Mouse (Mus musculus) lung, embryonic 16.5 days (tissue): ENCODE data around the gene Palb2. TPM values are rescaled to one million over a fixed set of nuclear protein-coding genes. Genes with fewer than 3 reads are reported as not detected.

Experiments
- polyA plus RNA-seq: library from polyadenylated mRNA; unstranded; fragments of >200 nt; fragmentation: Nextera tagmentation; extraction: Ambion mirVana; gene quantifications from 2 replicates; pipeline ENCODE4 v1.2.1, GENCODE M21; 2015

Gene Palb2
- polyA plus RNA-seq, 1 experiment from 2014 or later = 18.4 TPM

Other genes starting within 250 kb of the Palb2 start
- gene Cog7, start 151.3 kb downstream of the Palb2 start, polyA plus RNA-seq = 26.1 and 30.7 TPM in 2 replicates
- gene Gga2, start 111.8 kb downstream of the Palb2 start, polyA plus RNA-seq = 65.7 and 67.3 TPM in 2 replicates
- gene Ubfd1, start 65.8 kb downstream of the Palb2 start, polyA plus RNA-seq = 43.5 and 44.4 TPM in 2 replicates
- gene Ears2, start 65.7 kb downstream of the Palb2 start, polyA plus RNA-seq = 12.2 and 12.8 TPM in 2 replicates
- gene Ndufab1, start 31.1 kb downstream of the Palb2 start, polyA plus RNA-seq = 564 and 584 TPM in 2 replicates
- 116 and 117 TPM in 2 replicates for gene Dctn5, start 56 bp upstream of the Palb2 start, polyA plus RNA-seq
- gene Plk1, start 26.5 kb upstream of the Palb2 start, polyA plus RNA-seq = 136 and 146 TPM in 2 replicates
- gene Ern2, start 53.2 kb upstream of the Palb2 start, polyA plus RNA-seq = 0.34 and 1.2 TPM in 2 replicates
- gene Chp2, start 86.5 kb upstream of the Palb2 start, polyA plus RNA-seq = 1.2 and 1.9 TPM in 2 replicates
- gene Prkcb, start 155.8 kb upstream of the Palb2 start, polyA plus RNA-seq = 4.1 and 5.2 TPM in 2 replicates